Mouse (Mus musculus): ENCODE data around the gene Abhd17b. TPM values are rescaled to one million over a fixed set of nuclear protein-coding genes. Genes with fewer than 3 reads are reported as not detected.
"Not testable (repeated sequence)": the region's sequence is repeated elsewhere in the genome, so short reads cannot be mapped to it uniquely, and the experiment has no call there.

Abhd17b gene
- polyA plus RNA-seq (2015; fragmentation: Nextera tagmentation; extraction: Ambion mirVana): 18.1 and 18.8 TPM in 2 replicates

DNA sequence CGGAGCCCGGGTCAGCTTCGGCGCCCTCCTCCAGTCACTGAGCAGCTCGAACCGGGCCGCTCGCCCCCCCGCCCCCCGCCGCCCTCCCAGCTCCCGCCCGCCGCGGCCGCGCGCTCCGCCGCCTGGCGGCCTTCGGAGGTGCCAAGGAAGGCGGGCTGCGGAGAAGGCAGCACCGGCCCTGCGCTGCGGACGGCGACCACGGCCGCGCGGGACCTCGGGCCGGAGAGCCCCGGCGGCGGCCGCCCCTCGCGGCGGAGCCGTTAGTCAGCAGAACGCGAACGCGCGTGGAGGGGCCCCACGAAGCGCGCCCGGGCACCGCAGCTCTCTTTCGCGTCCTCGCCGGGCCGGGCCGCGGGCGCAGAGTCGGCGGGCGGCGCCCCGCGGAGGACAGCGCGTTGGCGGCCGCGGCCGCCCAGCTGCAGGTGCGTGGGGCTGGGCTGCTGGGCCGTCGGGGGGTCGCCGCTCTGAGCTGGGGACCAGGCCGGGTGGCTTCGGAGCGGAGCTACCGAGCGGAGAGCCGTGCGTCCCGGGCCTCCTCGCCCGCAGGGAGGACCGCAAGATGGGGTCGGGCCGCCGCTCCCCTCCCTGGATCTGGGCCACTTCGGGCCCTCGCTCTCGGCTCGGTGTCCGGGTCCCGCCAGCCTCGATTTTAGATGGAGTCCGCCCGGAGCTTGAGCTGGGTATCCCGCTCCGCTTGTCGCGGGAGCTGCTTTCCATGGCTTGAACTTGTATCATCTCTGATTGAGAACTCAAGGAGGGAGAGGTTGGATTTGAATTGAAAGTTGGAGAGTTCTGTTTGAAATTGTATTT, at the start of gene Abhd17b:
Gene Abhd17b (plus strand): TSS at position 14 of the 810 bp plus-strand sequence.
- WGBS: 1% methylated on average over 83 of the region's 105 CpGs
- Histone ChIP-seq H3K9ac (peak within 1 kb of the TSS; percentile 96), H3K27me3 (no peaks in the 10 kb centered on the region), H3K4me3 (peak within 1 kb of the TSS; percentile 64), H3K36me3 (no peaks in the 10 kb centered on the region), H3K9me3 (replicated peaks) (no peaks in the 10 kb centered on the region), H3K4me1 (replicated peaks) (peaks cover 24% of the 10 kb centered on the region), H3K4me2 (peak within 1 kb of the TSS; percentile 73), H3K27ac (peak within 1 kb of the TSS; percentile 98)
- ATAC-seq (replicated peaks; ENCODE audit: insufficient number of reproducible peaks, insufficient read depth, low FRiP score, low read depth): peak; percentile 37

DNA sequence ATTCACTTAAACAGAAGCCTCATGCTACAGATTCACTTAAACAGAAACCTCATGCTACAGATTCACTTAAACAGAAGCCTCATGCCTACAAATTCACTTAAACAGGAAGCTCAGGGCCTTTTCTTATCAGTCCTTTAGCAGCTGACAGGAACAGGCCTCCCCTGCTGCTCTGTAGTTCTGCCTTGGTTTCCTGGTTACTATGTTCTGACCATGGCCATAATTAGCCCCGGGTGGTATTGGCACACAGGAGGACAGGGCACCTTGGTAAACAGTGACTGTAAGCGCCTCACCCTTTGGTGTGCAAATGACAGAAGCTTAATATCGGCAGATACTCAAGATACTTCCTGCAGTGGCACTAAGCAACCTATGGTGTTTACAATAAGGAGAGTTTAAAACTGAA, 49.1 kb upstream of the Abhd17b start:
- Histone ChIP-seq H3K4me3 (no peak overlapping the region), H3K27me3 (no peaks in the 10 kb centered on the region), H3K9ac (no peak overlapping the region), H3K4me1 (replicated peaks) (peaks cover 10% of the 10 kb centered on the region), H3K9me3 (replicated peaks) (no peaks in the 10 kb centered on the region), H3K4me2 (no peak overlapping the region), H3K27ac (peak overlapping the region; percentile 45), H3K36me3 (no peaks in the 10 kb centered on the region)
- WGBS: 27% methylated on average over 3 of the region's 3 CpGs
- no peak; the same call in 1 of the 2 replicates for ATAC-seq (replicated peaks; ENCODE audit: insufficient number of reproducible peaks, insufficient read depth, low FRiP score, low read depth)

DNA sequence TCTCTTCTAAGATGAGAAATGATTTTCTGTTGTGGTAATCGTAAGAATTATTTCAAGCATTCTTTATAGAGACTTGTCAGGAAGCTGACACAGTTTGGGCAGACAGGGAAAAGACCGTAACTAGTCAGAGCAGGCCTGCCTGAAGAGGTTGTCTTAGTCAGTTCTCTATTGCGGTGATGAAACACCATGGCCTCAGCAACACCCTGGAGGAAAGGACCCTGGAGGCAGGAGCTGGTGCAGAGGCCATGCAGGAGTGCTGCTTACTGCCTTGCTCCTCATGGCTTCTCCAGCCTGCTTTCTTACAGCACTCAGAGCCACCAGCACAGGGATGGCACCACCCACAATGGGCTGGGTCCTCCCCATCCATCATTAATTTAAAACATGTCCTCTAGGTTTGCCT, 47.7 kb upstream of the Abhd17b start:
- no peaks in the 10 kb centered on the region for H3K9me3 ChIP-seq (replicated peaks)
- H3K4me3 ChIP-seq: no peak overlapping the region
- no peaks in the 10 kb centered on the region for H3K27me3 ChIP-seq
- 89% methylated on average over 3 of the region's 3 CpGs for WGBS
- H3K27ac ChIP-seq: no peak overlapping the region
- H3K9ac ChIP-seq: no peak overlapping the region
- ATAC-seq (replicated peaks; ENCODE audit: insufficient number of reproducible peaks, insufficient read depth, low FRiP score, low read depth): no peak
- peaks cover 5% of the 10 kb centered on the region for H3K4me1 ChIP-seq (replicated peaks)
- H3K4me2 ChIP-seq: no peak overlapping the region
- no peaks in the 10 kb centered on the region for H3K36me3 ChIP-seq

DNA sequence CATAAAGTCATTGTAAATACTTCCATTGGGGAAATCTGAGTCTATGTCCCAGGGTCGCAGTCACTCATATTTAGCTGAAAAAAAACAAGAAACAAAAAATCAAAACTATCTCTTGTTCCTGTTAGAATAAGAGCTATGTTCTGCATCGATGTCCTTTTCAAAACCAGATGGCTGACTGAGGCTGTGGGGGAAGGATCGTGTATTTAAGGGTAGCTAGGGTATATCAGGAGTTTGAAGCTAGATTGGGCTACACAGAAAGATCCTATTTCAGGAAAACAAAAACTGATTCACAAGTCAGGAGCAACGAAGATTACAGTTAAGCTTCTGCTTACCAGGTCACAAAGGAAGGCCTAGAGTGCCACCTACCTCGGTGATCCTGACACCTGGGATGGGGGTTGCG, 42.7 kb upstream of the Abhd17b start:
- WGBS: 75% methylated on average over 6 of the region's 6 CpGs
- Histone ChIP-seq H3K4me2 (no peak overlapping the region), H3K9ac (no peak overlapping the region), H3K9me3 (replicated peaks) (no peaks in the 10 kb centered on the region), H3K27me3 (no peaks in the 10 kb centered on the region), H3K4me1 (replicated peaks) (no peaks in the 10 kb centered on the region), H3K36me3 (no peaks in the 10 kb centered on the region), H3K27ac (no peak overlapping the region), H3K4me3 (no peak overlapping the region)
- no peak for ATAC-seq (replicated peaks; ENCODE audit: insufficient number of reproducible peaks, insufficient read depth, low FRiP score, low read depth)

DNA sequence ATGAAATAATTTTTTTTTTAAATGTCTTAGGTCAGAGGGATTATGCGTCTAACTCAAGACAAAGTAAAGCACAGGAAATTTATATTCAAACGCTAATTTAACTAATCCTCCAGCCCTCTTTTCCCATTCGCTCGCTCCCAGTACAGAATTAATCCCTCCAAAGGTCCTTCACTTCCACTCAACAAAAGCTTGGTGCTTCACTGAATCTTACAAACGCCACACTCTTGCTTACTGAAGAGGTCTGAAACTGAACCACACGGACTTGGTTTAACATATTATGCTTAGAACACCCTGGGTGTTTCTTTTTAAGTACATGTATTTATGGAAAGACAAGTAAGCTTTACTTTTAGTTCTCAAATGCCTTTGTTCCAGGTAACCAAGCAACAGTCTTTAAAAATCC, 41.7 kb upstream of the Abhd17b start:
- no peaks in the 10 kb centered on the region for H3K9me3 ChIP-seq (replicated peaks)
- H3K9ac ChIP-seq: no peak overlapping the region
- H3K27ac ChIP-seq: no peak overlapping the region
- ATAC-seq (replicated peaks; ENCODE audit: insufficient number of reproducible peaks, insufficient read depth, low FRiP score, low read depth): no peak
- H3K4me1 ChIP-seq (replicated peaks): no peaks in the 10 kb centered on the region
- WGBS: 73% methylated on average over 6 of the region's 6 CpGs
- no peak overlapping the region for H3K4me2 ChIP-seq
- H3K36me3 ChIP-seq: no peaks in the 10 kb centered on the region
- no peak overlapping the region for H3K4me3 ChIP-seq
- no peaks in the 10 kb centered on the region for H3K27me3 ChIP-seq

DNA sequence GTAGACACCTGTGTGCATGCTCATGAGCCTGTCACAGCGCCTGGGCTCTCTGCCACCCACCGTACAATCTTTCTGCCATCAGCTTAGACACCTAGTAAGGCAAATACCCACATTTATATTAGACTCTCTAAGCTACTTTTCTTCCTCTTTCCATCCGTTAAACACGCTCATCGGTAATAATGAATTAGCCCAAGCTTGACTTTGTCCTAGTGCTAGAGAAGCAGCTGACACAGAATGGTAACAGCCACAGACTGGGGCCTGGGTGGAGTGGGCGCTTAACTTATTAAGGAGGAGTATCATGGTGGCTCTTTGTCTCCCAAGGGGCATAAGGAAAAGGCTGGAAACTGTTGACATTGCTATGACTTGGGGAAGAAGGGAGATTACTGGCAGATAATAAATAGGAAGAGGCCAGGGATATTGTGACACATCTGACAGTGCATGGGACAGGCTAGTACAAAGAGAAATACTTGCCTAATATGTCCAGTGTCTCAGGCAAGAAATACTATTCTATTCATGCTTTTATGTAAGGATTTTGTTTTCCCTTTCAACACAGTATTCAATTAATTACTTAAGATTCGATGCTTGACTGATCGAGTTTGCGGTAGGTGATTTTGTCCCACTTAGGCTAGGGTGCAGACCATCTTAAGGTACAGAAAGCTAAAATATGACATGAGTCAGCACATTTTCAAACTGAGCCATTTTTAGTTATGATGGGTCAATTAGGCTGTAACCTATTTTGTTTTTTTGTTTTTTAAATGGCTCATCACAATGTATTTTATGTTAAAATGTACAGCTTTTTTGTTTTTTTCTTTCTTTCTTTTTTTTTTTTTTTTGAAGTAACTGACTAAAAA, 41.0 kb upstream of the Abhd17b start:
- Histone ChIP-seq H3K27ac (no peak overlapping the region), H3K4me2 (no peak overlapping the region), H3K36me3 (no peaks in the 10 kb centered on the region), H3K9me3 (replicated peaks) (no peaks in the 10 kb centered on the region), H3K27me3 (no peaks in the 10 kb centered on the region), H3K4me1 (replicated peaks) (no peaks in the 10 kb centered on the region), H3K9ac (no peak overlapping the region), H3K4me3 (no peak overlapping the region)
- no peak for ATAC-seq (replicated peaks; ENCODE audit: insufficient number of reproducible peaks, insufficient read depth, low FRiP score, low read depth)
- 87% methylated on average over 9 of the region's 9 CpGs for WGBS

DNA sequence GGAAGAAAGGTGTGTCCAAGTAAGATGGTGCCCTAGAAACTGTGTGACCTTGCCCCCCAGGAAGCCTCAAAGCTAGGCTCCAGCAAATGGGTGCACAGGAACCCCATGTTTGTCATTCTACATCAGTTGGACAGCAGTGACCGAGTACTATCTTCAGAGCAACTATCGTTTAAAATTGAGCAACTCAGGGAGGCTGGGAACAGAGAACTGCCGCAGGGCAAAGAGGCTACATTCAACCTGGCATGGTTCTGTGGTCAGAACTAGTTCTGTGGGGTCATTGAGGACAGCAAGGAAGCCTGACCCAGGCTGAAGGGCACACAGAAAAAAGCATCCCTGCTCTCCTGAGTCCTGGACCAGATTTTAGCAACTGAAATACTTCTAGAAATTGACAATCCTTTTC, 37.2 kb upstream of the Abhd17b start:
- Histone ChIP-seq H3K9me3 (replicated peaks) (no peaks in the 10 kb centered on the region), H3K9ac (no peak overlapping the region), H3K4me3 (no peak overlapping the region), H3K27me3 (no peaks in the 10 kb centered on the region), H3K4me2 (no peak overlapping the region), H3K27ac (no peak overlapping the region), H3K4me1 (replicated peaks) (no peaks in the 10 kb centered on the region), H3K36me3 (no peaks in the 10 kb centered on the region)
- ATAC-seq (replicated peaks; ENCODE audit: insufficient number of reproducible peaks, insufficient read depth, low FRiP score, low read depth): no peak
- 92% methylated on average over 3 of the region's 3 CpGs for WGBS

DNA sequence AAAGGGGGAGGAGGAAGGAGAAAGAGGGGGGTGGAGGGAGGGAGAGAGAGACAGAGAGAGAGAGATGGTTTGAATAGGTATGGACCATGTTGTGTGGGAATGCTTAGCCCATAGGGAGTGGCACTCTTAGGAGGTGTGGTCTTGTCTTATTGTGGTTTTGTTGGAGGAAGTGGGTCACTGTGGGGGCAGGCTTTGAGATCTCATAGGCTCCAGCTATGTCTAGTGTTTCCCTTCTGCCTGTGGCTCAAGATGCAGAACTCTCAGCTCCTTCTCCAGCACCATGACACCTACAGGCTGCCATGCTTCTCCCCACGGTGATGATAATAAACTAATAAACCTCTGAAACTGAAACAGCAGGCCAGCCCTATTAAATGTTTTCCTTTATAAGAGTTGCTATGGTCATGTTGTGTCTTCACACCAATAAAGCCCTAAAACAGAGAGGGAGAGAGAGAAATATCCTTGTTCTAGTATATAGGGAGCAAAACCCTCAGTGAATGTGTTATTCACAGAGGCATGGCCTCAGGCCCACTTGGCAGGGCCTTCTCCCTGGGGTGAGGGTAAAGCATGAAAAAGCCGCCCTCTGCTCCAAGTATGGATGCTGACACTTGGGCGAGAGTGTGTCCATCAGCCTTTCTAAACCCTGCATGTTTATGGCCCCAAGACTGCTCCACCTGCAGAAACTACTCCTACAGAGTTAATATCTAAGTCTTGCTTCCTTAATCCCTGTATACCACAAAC, 29.4 kb upstream of the Abhd17b start:
- no peak for ATAC-seq (replicated peaks; ENCODE audit: insufficient number of reproducible peaks, insufficient read depth, low FRiP score, low read depth)
- Histone ChIP-seq H3K4me1 (replicated peaks) (no peaks in the 10 kb centered on the region), H3K36me3 (no peaks in the 10 kb centered on the region), H3K27ac (no peak overlapping the region), H3K4me2 (no peak overlapping the region), H3K4me3 (no peak overlapping the region), H3K9ac (no peak overlapping the region), H3K27me3 (no peaks in the 10 kb centered on the region), H3K9me3 (replicated peaks) (no peaks in the 10 kb centered on the region)
- WGBS: 80% methylated on average over 3 of the region's 3 CpGs

DNA sequence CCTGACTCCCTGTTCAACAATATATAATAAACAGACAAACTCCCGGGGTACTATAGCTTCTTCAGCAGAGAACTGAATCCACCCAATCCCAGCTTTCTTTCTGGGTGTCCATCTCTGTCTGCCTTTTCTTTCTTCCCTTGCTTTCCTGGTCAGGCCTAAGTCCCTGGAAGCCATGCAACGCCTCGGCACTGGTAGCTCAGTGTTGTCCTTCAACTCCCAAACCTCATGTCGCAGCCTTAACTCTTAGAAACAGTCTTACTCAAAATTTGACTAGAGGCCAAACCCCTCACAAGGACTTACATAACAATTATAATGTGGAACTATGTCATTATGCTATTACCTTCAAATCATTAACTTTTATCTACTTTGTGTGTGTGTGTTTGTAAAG, 28.8 kb upstream of the Abhd17b start:
- no peak overlapping the region for H3K4me3 ChIP-seq
- ATAC-seq (replicated peaks; ENCODE audit: insufficient number of reproducible peaks, insufficient read depth, low FRiP score, low read depth): no peak
- H3K27me3 ChIP-seq: no peaks in the 10 kb centered on the region
- no peak overlapping the region for H3K9ac ChIP-seq
- no peaks in the 10 kb centered on the region for H3K9me3 ChIP-seq (replicated peaks)
- no peaks in the 10 kb centered on the region for H3K36me3 ChIP-seq
- H3K4me2 ChIP-seq: no peak overlapping the region
- WGBS: 91% methylated on average over 4 of the region's 4 CpGs
- no peaks in the 10 kb centered on the region for H3K4me1 ChIP-seq (replicated peaks)
- no peak overlapping the region for H3K27ac ChIP-seq

DNA sequence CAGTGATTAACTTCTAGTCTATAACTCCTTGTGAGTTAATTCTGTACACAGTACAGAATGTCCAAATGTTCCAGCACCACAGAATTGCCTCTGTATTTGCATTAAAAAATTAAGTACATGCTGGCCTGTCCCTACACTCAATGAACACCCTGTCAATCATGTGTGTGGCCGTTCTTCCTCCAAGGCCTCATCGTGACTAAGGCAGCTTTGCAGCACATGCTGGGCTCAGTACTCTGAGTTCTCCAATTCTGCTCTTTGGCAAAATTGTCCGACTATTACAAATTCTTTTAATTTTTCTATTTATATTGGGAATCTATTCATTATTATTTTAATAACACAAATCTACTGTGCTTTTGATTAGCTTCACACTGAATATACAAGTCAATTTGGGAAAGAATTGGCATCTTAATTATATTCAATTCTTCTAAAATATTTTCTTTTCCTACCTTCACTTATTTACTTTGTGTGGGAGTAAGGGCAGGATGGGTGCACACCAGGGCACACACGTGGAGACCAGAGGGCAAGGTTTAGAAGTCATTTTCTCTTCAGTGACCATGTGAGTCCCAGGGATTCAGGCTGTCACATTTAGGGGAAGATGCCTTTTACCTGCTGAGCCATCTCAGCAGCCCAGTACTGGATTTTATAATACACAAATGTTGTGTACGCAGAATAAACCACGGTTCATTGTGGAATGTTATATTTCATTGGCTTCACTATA, 26.6 kb upstream of the Abhd17b start:
- Histone ChIP-seq H3K27me3 (no peaks in the 10 kb centered on the region), H3K36me3 (no peaks in the 10 kb centered on the region), H3K4me3 (no peak overlapping the region), H3K9ac (no peak overlapping the region), H3K27ac (no peak overlapping the region), H3K4me2 (no peak overlapping the region), H3K4me1 (replicated peaks) (peaks cover 6% of the 10 kb centered on the region; the same call in 1 of the 2 replicates), H3K9me3 (replicated peaks) (no peaks in the 10 kb centered on the region)
- WGBS: 84% methylated on average over 6 of the region's 6 CpGs
- ATAC-seq (replicated peaks; ENCODE audit: insufficient number of reproducible peaks, insufficient read depth, low FRiP score, low read depth): no peak

DNA sequence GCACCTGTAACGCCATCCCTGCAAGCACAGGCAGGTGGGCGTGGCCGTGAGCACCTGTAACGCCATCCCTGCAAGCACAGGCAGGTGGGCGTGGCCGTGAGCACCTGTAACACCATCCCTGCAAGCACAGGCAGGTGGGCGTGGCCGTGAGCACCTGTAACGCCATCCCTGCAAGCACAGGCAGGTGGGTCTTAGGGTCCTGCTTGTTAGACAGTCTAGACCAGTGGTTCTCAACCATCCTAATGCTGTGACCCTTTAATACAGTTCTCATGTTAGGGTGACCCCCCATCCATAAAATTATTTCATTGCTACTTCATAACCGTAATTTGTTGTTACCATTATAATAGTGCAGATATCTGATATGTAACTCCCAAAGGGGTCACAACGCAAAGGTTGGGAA, 24.5 kb upstream of the Abhd17b start:
- not testable (repeated sequence) for H3K27me3 ChIP-seq; H3K4me3 ChIP-seq; H3K4me1 ChIP-seq (replicated peaks); H3K9me3 ChIP-seq (replicated peaks); H3K4me2 ChIP-seq; H3K27ac ChIP-seq; ATAC-seq (replicated peaks; ENCODE audit: insufficient number of reproducible peaks, insufficient read depth, low FRiP score, low read depth); H3K9ac ChIP-seq; H3K36me3 ChIP-seq
- WGBS: 57% methylated on average over 11 of the region's 11 CpGs

Data from heart, embryonic 15.5 days (tissue).